Mouse (Mus musculus): Measurements from ENCODE around the gene Sema6b. TPM values are rescaled to one million over a fixed set of nuclear protein-coding genes. Genes with fewer than 3 reads are reported as not detected.

Sema6b gene
- polyA plus RNA-seq (2015; fragmentation: Nextera tagmentation; extraction: Ambion mirVana), result 17.4 and 19.2 TPM in 2 replicates

DNA sequence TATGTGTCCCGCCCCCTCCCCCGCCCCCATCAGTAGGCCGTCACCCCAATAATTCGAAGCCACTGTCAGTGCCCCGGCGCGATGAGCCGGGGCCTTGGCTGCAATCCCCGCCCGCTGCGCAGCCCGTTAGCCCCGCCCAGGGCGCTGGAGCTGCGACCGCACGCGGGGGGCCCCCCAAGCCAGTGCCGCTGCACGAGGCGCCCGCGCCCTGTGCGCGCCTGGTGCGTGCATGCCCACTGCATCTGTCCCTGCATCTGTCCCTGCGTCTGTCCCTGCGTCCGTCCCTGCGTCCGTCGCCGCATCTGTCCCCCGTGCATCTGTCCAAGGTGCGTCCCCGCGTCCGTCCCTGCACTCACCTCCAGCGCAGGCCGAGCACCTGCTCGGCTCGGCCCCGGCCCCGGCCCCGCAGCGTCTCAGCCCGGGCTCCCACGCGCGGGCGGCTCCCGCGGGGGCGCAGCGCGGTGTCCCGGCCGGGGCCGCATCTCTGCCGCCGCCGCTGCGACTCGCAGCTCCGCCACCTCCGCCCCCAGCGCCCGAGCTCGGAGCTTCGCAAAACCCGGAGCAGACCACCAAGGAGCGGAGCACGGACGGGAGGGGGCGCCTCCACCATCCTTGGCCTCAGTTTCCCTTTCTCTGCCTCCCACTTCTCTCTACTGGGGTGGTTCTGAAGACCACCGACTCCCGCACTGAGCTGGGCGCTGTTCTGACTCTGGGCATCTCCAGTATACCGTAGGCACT lies at the start of gene Sema6b:
Gene Sema6b (minus strand): TSS at position 486 of the 738 bp plus-strand sequence.
- Histone ChIP-seq H3K4me1 (replicated peaks) (peaks cover 48% of the 10 kb centered on the region), H3K27ac (replicated peaks) (peak within 1 kb of the TSS; percentile 82), H3K27me3 (no peaks in the 10 kb centered on the region), H3K9ac (peak within 1 kb of the TSS; percentile 80), H3K36me3 (no peaks in the 10 kb centered on the region), H3K4me2 (peak within 1 kb of the TSS; percentile 82), H3K9me3 (no peaks in the 10 kb centered on the region), H3K4me3 (peak within 1 kb of the TSS; percentile 73)
- under 1% methylated on average over 68 of the region's 79 CpGs for WGBS
- ATAC-seq (ENCODE audit: low FRiP score, low read depth), result peak; percentile 33

DNA sequence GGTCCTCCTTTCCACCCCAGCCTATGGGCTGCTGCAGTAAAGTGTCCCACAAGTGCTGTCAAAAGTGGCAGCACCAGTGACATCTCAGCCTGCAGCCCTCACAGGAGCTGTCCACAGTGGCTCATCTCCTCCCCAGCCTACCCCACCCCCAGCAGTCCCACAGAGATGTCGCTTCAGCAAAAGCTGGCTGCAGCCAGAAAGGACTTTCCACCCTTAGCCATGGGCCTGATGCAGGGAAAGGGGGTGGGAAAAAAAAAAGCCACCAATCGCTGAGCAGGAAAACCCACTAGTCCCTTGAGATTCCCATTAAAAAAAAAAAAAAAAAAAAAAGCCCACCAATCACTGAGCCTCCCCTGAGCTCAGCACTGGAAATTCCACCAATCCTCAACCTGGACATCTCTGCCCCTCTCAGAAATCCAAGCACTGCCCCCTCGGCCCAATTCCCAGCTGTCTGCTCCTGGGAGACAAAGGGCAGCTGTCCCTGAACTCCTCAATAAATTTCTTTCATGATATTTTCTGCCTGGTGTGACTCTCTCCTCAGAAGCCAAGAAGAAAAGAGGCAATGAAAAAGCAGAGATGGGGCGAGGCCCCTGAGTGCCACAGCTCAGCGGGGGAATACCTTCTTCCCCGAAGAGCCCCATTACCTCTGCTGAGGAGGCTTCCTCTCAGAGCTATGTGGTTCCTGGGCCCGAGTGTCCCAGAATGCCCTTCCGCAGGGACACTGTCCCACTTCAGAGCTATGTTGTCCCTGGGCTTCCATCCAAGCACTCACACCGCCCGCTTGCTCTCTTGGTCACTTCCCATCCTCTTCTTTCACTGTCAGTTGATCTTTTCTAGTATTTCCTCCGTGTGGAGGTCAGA lies 45.4 kb upstream of the Sema6b start:
- Histone ChIP-seq H3K36me3 (peaks cover 38% of the 10 kb centered on the region), H3K4me1 (replicated peaks) (peaks cover 25% of the 10 kb centered on the region), H3K27me3 (no peaks in the 10 kb centered on the region), H3K4me3 (no peak overlapping the region), H3K4me2 (no peak overlapping the region), H3K9me3 (no peaks in the 10 kb centered on the region), H3K9ac (0 out of 2 replicates have a peak overlapping the region, but pooled peaks have one; percentile 10), H3K27ac (replicated peaks) (peak overlapping the region; percentile 72; the same call in 1 of the 2 replicates)
- WGBS, result 26% methylated on average over 11 of the region's 11 CpGs
- ATAC-seq (ENCODE audit: low FRiP score, low read depth), result no peak

- Histone ChIP-seq H3K4me2 (peak within 1 kb of the TSS; percentile 87), H3K4me1 (replicated peaks) (peaks cover 25% of the 10 kb centered on the region), H3K9me3 (no peaks in the 10 kb centered on the region), H3K4me3 (peak within 1 kb of the TSS; percentile 78), H3K27me3 (no peaks in the 10 kb centered on the region), H3K36me3 (peaks cover 29% of the 10 kb centered on the region), H3K9ac (peak within 1 kb of the TSS; percentile 60), H3K27ac (replicated peaks) (peak within 1 kb of the TSS; percentile 75)
- under 1% methylated on average over 47 of the region's 47 CpGs for WGBS
- ATAC-seq (ENCODE audit: low FRiP score, low read depth), result peak; percentile 94
These were observed 43.5 kb upstream of the Sema6b start, which contains the start of gene Mydgf for GRCm38 (mm10) chr17:56183658-56184103. Gene Mydgf (minus strand): TSS chr17:56183920.

DNA sequence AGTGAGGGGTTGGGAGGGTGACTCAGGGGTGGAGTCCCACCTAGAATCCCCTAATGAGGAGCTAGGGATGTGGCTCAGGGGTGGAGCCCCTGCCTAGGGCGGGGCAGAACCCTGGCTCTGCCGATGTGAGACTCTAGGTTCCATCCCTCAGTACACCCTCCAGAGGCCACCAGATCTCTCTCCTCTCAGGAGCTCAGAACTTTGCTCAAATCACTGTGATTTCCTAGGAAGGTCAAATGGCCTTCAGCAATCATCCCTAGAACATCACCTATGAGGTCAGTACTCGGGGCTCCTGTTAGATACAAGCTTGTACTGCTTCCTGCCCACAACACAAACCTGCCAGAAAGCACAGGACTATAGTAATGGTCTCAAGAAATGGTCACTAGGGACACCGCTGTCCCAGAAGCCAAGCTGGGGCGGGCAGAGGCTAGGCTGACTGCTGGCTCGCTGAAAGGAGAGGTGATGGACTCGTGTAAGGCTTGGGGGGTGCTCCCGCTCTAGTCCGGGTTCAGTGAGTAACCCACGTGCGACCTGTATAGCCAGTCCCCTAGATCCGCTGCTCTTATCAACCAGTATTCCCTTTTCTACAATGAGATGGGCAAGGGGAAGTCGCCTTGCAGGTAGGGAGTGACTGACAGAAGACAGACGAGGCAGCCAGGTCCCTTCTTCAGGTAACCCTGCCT lies 43.0 kb upstream of the Sema6b start:
- WGBS, result 3% methylated on average over 14 of the region's 14 CpGs
- Histone ChIP-seq H3K27me3 (no peaks in the 10 kb centered on the region), H3K27ac (replicated peaks) (peak overlapping the region; percentile 75), H3K4me1 (replicated peaks) (peaks cover 25% of the 10 kb centered on the region), H3K36me3 (peaks cover 26% of the 10 kb centered on the region), H3K9ac (peak overlapping the region; percentile 60), H3K9me3 (no peaks in the 10 kb centered on the region), H3K4me2 (peak overlapping the region; percentile 87), H3K4me3 (peak overlapping the region; percentile 78)
- ATAC-seq (ENCODE audit: low FRiP score, low read depth), result peak; percentile 57

GRCm38 (mm10) chr17:56175416-56175815 lies 35.3 kb upstream of the Sema6b start:
- Histone ChIP-seq H3K4me1 (replicated peaks) (peaks cover 7% of the 10 kb centered on the region), H3K4me2 (no peak overlapping the region), H3K36me3 (peaks cover 31% of the 10 kb centered on the region), H3K9me3 (no peaks in the 10 kb centered on the region), H3K4me3 (no peak overlapping the region), H3K27ac (replicated peaks) (no peak overlapping the region), H3K9ac (no peak overlapping the region), H3K27me3 (no peaks in the 10 kb centered on the region)
- no peak for ATAC-seq (ENCODE audit: low FRiP score, low read depth)
- WGBS, result 99% methylated on average over 3 of the region's 3 CpGs

DNA sequence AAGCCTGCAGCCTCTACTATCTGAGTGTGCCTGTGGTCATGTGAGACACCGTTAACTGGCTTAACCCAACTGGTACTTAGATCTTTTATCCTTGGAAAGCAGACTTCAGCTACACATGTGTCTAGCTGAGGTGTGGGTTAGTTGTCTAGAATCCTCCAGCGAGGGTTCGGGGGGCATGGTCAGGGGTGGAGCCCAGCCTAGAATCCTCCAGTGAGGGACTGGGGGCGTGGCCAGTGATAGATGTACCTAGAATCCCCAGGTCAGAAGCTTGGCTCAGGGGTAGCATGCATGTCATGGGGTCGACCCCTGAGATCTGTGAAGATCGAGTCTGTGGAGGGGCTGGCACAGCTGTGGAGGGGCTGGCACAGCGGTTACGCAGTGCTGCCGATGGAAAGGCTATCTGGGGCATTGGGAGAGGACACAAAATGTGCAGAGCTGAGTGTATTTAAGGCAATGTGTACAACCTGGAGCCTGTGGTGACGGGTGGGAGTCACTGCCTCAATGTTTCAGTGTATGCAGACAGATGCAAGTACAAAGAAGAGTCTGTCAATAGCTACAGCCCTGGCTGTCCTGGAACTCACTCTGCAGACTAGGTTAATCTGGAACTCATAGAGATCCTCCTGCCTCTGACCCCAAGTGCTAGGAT lies 33.4 kb upstream of the Sema6b start:
- Histone ChIP-seq H3K27me3 (no peaks in the 10 kb centered on the region), H3K4me3 (no peak overlapping the region), H3K4me1 (replicated peaks) (peaks cover 10% of the 10 kb centered on the region), H3K27ac (replicated peaks) (no peak overlapping the region), H3K4me2 (no peak overlapping the region), H3K9ac (no peak overlapping the region), H3K9me3 (no peaks in the 10 kb centered on the region), H3K36me3 (peaks cover 23% of the 10 kb centered on the region)
- 67% methylated on average over 10 of the region's 10 CpGs for WGBS
- no peak for ATAC-seq (ENCODE audit: low FRiP score, low read depth)

- Histone ChIP-seq H3K27me3 (no peaks in the 10 kb centered on the region), H3K4me1 (replicated peaks) (peaks cover 10% of the 10 kb centered on the region), H3K36me3 (peaks cover 8% of the 10 kb centered on the region), H3K4me2 (no peak overlapping the region), H3K9ac (no peak overlapping the region), H3K4me3 (no peak overlapping the region), H3K9me3 (no peaks in the 10 kb centered on the region), H3K27ac (replicated peaks) (no peak overlapping the region)
- WGBS, result 91% methylated on average over 17 of the region's 17 CpGs
- ATAC-seq (ENCODE audit: low FRiP score, low read depth), result no peak
These were observed 31.7 kb upstream of the Sema6b start for GRCm38 (mm10) chr17:56171881-56172280.

- no peak overlapping the region for H3K27ac ChIP-seq (replicated peaks)
- no peaks in the 10 kb centered on the region for H3K27me3 ChIP-seq
These were observed 31.3 kb upstream of the Sema6b start for GRCm38 (mm10) chr17:56171456-56171855.

DNA sequence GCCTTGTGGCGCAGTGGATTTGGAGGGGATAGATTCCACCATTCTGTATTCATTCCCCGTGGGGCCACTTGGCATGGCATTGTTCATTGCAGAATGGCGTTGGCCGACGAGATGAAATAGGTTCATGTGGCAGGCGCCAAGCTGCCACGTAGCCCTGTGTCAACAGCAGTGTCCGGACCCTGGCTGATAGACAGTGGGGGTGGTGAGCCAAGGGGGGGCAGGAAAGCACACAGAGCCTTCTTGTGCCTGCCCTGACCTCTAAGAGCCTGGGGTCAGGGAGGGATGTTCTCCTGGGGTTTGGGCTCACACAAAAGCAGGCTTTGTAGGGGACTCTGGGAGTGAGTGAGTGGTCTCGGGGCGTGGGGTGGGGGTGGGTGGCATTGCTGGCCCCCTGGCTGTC lies 30.5 kb upstream of the Sema6b start:
- Histone ChIP-seq H3K4me2 (peak overlapping the region; percentile 3; the same call in 1 of the 2 replicates), H3K27ac (replicated peaks) (peak overlapping the region; percentile 53; the same call in 1 of the 2 replicates), H3K9ac (no peak overlapping the region), H3K36me3 (no peaks in the 10 kb centered on the region; the same call in 1 of the 2 replicates), H3K4me3 (no peak overlapping the region), H3K9me3 (no peaks in the 10 kb centered on the region), H3K27me3 (no peaks in the 10 kb centered on the region), H3K4me1 (replicated peaks) (peaks cover 13% of the 10 kb centered on the region)
- peak; percentile 32; the same call in 1 of the 2 replicates for ATAC-seq (ENCODE audit: low FRiP score, low read depth)
- WGBS, result 19% methylated on average over 10 of the region's 10 CpGs

More at GRCm38 (mm10) chr17:56171456-56171855, 31.3 kb upstream of the Sema6b start:
- no peak overlapping the region for H3K9ac ChIP-seq
- 63% methylated on average over 9 of the region's 9 CpGs for WGBS
- peaks cover 10% of the 10 kb centered on the region for H3K4me1 ChIP-seq (replicated peaks)
- ATAC-seq (ENCODE audit: low FRiP score, low read depth), result no peak
- H3K4me3 ChIP-seq, result no peak overlapping the region
- H3K9me3 ChIP-seq, result no peaks in the 10 kb centered on the region
- H3K36me3 ChIP-seq, result peaks cover 4% of the 10 kb centered on the region
- H3K4me2 ChIP-seq, result no peak overlapping the region

GRCm38 (mm10) chr17:56169830-56170229 lies 29.7 kb upstream of the Sema6b start:
- Histone ChIP-seq H3K9ac (no peak overlapping the region), H3K4me2 (0 out of 2 replicates have a peak overlapping the region, but pooled peaks have one; percentile 4), H3K36me3 (no peaks in the 10 kb centered on the region; the same call in 1 of the 2 replicates), H3K9me3 (no peaks in the 10 kb centered on the region), H3K27me3 (no peaks in the 10 kb centered on the region), H3K4me1 (replicated peaks) (peaks cover 16% of the 10 kb centered on the region), H3K4me3 (no peak overlapping the region), H3K27ac (replicated peaks) (no peak overlapping the region)
- 63% methylated on average over 6 of the region's 6 CpGs for WGBS
- ATAC-seq (ENCODE audit: low FRiP score, low read depth), result no peak

DNA sequence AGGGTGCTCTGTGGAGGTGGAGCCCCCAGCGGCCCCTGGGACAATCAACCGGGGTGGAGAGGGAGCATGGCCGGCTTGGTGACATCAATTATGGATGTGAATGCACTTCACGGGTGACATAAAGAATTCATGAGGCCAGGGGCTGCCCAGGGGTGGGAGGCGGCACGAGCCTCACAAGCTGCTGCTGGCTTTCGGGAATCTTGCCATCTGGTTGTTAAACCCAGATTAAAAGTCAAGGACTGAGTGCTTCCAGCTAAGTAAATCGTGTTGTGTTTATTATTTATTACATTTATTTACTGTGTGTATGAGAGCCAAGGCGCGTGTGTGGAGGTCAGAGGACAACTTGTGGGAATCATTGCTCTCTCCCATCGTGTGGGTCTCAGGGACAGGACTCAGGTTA lies 25.5 kb upstream of the Sema6b start:
- Histone ChIP-seq H3K4me1 (replicated peaks) (peaks cover 24% of the 10 kb centered on the region), H3K36me3 (no peaks in the 10 kb centered on the region), H3K4me2 (0 out of 2 replicates have a peak overlapping the region, but pooled peaks have one; percentile 16), H3K27ac (replicated peaks) (no peak overlapping the region; the same call in 1 of the 2 replicates), H3K9ac (no peak overlapping the region), H3K27me3 (peaks cover 9% of the 10 kb centered on the region; the same call in 1 of the 2 replicates), H3K9me3 (no peaks in the 10 kb centered on the region), H3K4me3 (no peak overlapping the region)
- WGBS, result 28% methylated on average over 11 of the region's 11 CpGs
- ATAC-seq (ENCODE audit: low FRiP score, low read depth), result no peak
